Mouse (Mus musculus): Measurements from ENCODE around the gene 2900011O08Rik. TPM values are rescaled to one million over a fixed set of nuclear protein-coding genes. Genes with fewer than 3 reads are reported as not detected.

2900011O08Rik gene
- polyA plus RNA-seq, 1 experiment from 2014 or later: not detected

DNA sequence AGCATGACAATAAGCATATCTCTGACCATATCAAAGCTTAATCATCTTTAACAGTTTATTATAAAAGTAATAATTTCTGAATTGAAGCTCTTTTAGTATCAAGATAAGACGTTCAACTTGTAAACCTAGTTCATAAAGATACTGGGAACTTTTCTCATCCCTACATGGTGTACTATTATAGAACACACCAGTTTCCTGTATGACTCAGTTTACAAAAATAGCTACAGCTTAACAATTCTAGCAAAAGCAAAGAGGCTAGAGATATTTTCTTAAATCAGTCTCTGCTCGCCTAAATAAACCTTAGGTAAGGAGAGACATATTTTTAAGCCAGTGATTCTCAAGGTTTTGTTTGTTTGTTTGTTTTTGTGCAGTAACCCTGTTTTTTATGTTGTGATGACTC, 96.5 kb downstream of the 2900011O08Rik start:
- Histone ChIP-seq H3K9me3 (ENCODE audit: low read length) (no peaks in the 10 kb centered on the region), H3K4me2 (ENCODE audit: low read depth, low read length) (no peak overlapping the region), H3K9ac (replicated peaks) (no peak overlapping the region), H3K4me1 (ENCODE audit: insufficient read depth) (no peaks in the 10 kb centered on the region), H3K4me3 (ENCODE audit: low read depth, low read length) (no peak overlapping the region), H3K27ac (ENCODE audit: low read depth) (no peak overlapping the region), H3K36me3 (replicated peaks; ENCODE audit: insufficient read depth, low read length) (no peaks in the 10 kb centered on the region), H3K27me3 (ENCODE audit: insufficient read depth, low read length) (no peaks in the 10 kb centered on the region)
- WGBS (ENCODE audit: insufficient replicate concordance): 62% methylated on average over 2 of the region's 2 CpGs
- DNase-seq (no peak), ATAC-seq (no peak)
- TF ChIP-seq EP300 (IDR thresholded peaks at IDR 0.05; ENCODE audit: low read depth) (no peak), CTCF (IDR thresholded peaks at IDR 0.05; ENCODE audit: low read depth) (no peak)

DNA sequence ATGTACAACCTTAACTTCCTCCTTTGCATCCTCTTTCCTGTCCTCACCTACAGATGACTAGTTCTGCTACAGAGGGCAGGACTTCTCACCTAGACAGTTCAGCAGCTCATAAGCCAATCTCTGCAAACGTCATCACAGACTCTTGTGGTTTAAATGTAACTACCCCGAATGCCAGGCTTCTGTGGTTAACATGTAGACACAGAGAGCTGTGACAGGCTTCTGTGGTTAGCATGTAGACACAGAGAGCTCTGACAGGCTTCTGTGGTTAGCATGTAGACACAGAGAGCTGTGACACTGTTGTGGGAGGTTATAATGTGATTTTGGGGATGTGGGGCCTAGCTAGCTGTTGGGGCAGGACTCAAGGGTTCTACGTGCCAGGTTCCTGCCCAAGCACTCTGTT, 101.8 kb downstream of the 2900011O08Rik start:
- no peaks in the 10 kb centered on the region for H3K36me3 ChIP-seq (replicated peaks; ENCODE audit: insufficient read depth, low read length)
- no peak overlapping the region for H3K4me2 ChIP-seq (ENCODE audit: low read depth, low read length)
- no peaks in the 10 kb centered on the region for H3K4me1 ChIP-seq (ENCODE audit: insufficient read depth)
- WGBS (ENCODE audit: insufficient replicate concordance): 32% methylated on average over 3 of the region's 3 CpGs
- DNase-seq: no peak
- no peak overlapping the region for H3K9ac ChIP-seq (replicated peaks)
- no peak overlapping the region for H3K4me3 ChIP-seq (ENCODE audit: low read depth, low read length)
- no peaks in the 10 kb centered on the region for H3K27me3 ChIP-seq (ENCODE audit: insufficient read depth, low read length)
- no peak for TF ChIP-seq EP300 (IDR thresholded peaks at IDR 0.05; ENCODE audit: low read depth)
- no peak for TF ChIP-seq CTCF (IDR thresholded peaks at IDR 0.05; ENCODE audit: low read depth)
- no peak overlapping the region for H3K27ac ChIP-seq (ENCODE audit: low read depth)
- no peaks in the 10 kb centered on the region for H3K9me3 ChIP-seq (ENCODE audit: low read length)
- peak; percentile 7; the same call in 1 of the 2 replicates for ATAC-seq

DNA sequence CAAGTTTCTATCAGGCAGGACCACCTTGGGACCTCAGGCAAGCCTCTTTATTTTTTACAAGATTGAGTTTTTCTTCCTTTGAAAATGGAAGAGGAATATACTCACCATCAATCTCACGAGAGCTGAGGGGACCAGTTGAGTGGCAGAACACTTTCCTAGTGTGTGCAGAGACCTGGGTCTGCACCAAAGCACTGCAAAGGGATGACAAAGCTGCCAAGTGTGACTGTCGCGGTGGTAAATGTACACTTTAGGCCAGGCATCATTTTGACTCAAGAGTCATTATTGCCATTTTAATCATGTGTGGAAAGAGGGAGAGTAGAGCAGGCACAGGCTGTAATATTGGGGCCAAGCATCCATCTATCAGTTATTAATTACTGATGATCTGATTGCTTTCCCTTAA, 102.9 kb downstream of the 2900011O08Rik start:
- WGBS (ENCODE audit: insufficient replicate concordance): 72% methylated on average over 3 of the region's 3 CpGs
- DNase-seq: no peak
- Histone ChIP-seq H3K4me1 (ENCODE audit: insufficient read depth) (no peaks in the 10 kb centered on the region), H3K4me2 (ENCODE audit: low read depth, low read length) (no peak overlapping the region), H3K27me3 (ENCODE audit: insufficient read depth, low read length) (no peaks in the 10 kb centered on the region), H3K4me3 (ENCODE audit: low read depth, low read length) (no peak overlapping the region), H3K27ac (ENCODE audit: low read depth) (no peak overlapping the region), H3K36me3 (replicated peaks; ENCODE audit: insufficient read depth, low read length) (no peaks in the 10 kb centered on the region), H3K9ac (replicated peaks) (no peak overlapping the region), H3K9me3 (ENCODE audit: low read length) (no peaks in the 10 kb centered on the region)
- no peak for ATAC-seq
- TF ChIP-seq EP300 (IDR thresholded peaks at IDR 0.05; ENCODE audit: low read depth): no peak
- TF ChIP-seq CTCF (IDR thresholded peaks at IDR 0.05; ENCODE audit: low read depth): no peak

DNA sequence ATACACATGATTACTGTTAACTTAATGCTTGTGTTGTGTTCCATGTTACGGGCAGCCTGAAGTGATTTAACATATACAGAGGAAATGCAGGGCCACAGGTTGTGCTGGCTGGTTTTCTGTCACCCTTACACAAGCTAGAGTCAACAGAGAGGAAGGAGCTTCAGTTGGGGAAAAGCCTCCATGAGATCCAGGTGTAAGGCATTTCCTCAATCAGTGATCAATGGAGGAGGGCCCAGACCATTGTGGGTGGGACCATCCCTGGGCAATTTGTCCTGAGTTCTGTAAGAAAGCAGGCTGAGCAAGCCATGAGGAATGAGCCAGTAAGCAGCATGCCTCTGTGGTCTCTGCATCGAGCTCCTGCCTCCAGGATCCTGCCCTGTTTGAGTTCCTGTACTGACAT, 105.4 kb downstream of the 2900011O08Rik start:
- Histone ChIP-seq H3K36me3 (replicated peaks; ENCODE audit: insufficient read depth, low read length) (no peaks in the 10 kb centered on the region), H3K4me1 (ENCODE audit: insufficient read depth) (no peaks in the 10 kb centered on the region), H3K4me3 (ENCODE audit: low read depth, low read length) (no peak overlapping the region), H3K4me2 (ENCODE audit: low read depth, low read length) (no peak overlapping the region), H3K9me3 (ENCODE audit: low read length) (no peaks in the 10 kb centered on the region), H3K9ac (replicated peaks) (no peak overlapping the region), H3K27me3 (ENCODE audit: insufficient read depth, low read length) (no peaks in the 10 kb centered on the region), H3K27ac (ENCODE audit: low read depth) (no peak overlapping the region)
- TF ChIP-seq CTCF (IDR thresholded peaks at IDR 0.05; ENCODE audit: low read depth): no peak
- no peak for TF ChIP-seq EP300 (IDR thresholded peaks at IDR 0.05; ENCODE audit: low read depth)
- WGBS (ENCODE audit: insufficient replicate concordance): 64% methylated on average over 2 of the region's 2 CpGs
- ATAC-seq (no peak), DNase-seq (no peak)

DNA sequence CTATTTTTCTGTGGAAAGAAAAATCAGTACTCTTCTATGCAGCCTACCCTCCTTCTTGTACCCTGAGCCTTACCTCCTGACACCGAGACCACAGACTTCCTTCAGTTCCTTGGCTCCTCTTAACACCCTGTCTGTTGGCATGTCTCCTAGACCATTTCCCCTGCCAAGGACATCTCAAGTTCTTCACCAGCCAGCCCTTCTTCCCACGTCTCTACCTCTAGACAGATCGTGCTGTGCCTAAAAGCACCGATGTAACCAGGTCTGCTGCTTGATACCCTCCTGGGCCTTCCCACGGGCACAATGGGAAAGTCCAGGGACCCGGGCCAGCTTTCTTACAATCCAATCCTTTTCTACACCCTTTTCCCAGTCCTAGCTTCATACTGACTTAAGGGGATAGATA, 119.5 kb downstream of the 2900011O08Rik start:
- no peaks in the 10 kb centered on the region for H3K4me1 ChIP-seq (ENCODE audit: insufficient read depth)
- H3K36me3 ChIP-seq (replicated peaks; ENCODE audit: insufficient read depth, low read length): peaks cover 20% of the 10 kb centered on the region
- no peaks in the 10 kb centered on the region for H3K27me3 ChIP-seq (ENCODE audit: insufficient read depth, low read length)
- no peak overlapping the region for H3K9ac ChIP-seq (replicated peaks)
- TF ChIP-seq EP300 (IDR thresholded peaks at IDR 0.05; ENCODE audit: low read depth) (no peak), CTCF (IDR thresholded peaks at IDR 0.05; ENCODE audit: low read depth) (no peak)
- H3K9me3 ChIP-seq (ENCODE audit: low read length): no peaks in the 10 kb centered on the region
- H3K4me3 ChIP-seq (ENCODE audit: low read depth, low read length): no peak overlapping the region
- DNase-seq (no peak), ATAC-seq (no peak)
- no peak overlapping the region for H3K4me2 ChIP-seq (ENCODE audit: low read depth, low read length)
- no peak overlapping the region for H3K27ac ChIP-seq (ENCODE audit: low read depth)
- 78% methylated on average over 6 of the region's 6 CpGs for WGBS (ENCODE audit: insufficient replicate concordance)

DNA sequence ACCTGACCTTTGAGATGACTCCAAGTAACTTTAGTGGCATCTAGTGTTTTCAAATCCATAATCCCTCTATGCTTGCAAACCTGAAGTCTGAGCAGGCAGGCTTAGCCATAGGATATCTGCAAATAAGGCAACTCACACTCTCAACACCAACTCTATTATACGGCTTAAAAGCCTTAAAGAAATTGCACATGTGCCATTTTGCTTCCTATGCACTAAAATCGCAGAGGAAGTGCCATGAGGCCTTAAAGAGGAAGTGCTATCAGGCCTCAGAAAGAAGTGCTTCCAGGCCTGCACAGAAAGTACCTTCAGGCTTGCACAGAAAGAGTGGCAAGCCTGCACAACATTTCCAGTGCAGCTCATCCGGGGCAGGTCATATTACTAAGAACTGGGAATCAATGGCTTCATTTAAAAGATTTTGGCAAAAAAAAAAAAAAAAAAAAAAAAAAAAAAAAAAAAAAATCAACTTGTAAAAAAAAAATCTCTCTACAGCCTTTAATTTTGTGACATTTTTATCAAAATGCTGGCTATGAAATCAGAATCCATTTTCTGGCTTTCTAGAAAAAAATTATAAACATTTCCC, 123.3 kb downstream of the 2900011O08Rik start:
- Histone ChIP-seq H3K9me3 (ENCODE audit: low read length) (no peaks in the 10 kb centered on the region), H3K36me3 (replicated peaks; ENCODE audit: insufficient read depth, low read length) (peaks cover 52% of the 10 kb centered on the region), H3K27ac (ENCODE audit: low read depth) (no peak overlapping the region), H3K4me2 (ENCODE audit: low read depth, low read length) (no peak overlapping the region), H3K4me3 (ENCODE audit: low read depth, low read length) (no peak overlapping the region), H3K27me3 (ENCODE audit: insufficient read depth, low read length) (no peaks in the 10 kb centered on the region), H3K9ac (replicated peaks) (no peak overlapping the region), H3K4me1 (ENCODE audit: insufficient read depth) (no peaks in the 10 kb centered on the region)
- DNase-seq (no peak), ATAC-seq (no peak)
- 37% methylated on average over 3 of the region's 3 CpGs for WGBS (ENCODE audit: insufficient replicate concordance)
- TF ChIP-seq CTCF (IDR thresholded peaks at IDR 0.05; ENCODE audit: low read depth) (no peak), EP300 (IDR thresholded peaks at IDR 0.05; ENCODE audit: low read depth) (no peak)

DNA sequence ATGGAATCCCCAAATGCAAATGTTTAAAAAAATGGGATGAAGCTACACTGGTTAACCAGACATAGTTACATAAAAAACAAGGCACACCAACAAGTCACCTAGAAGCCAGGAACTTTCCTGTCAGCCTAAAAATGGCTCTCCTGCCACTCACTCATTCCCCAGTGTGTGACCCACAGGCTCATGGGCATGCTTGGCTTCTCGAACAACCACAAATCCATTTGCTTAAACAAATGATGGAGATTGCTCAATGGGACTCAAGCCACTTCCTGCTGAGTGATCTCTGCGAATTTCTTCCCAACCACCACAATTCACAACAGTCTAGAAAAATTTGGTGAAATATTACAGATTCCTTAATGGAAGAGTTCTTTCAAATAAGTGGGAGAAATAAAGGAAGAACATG, 124.5 kb downstream of the 2900011O08Rik start:
- no peak overlapping the region for H3K9ac ChIP-seq (replicated peaks)
- H3K4me3 ChIP-seq (ENCODE audit: low read depth, low read length): no peak overlapping the region
- H3K36me3 ChIP-seq (replicated peaks; ENCODE audit: insufficient read depth, low read length): peaks cover 60% of the 10 kb centered on the region
- no peaks in the 10 kb centered on the region for H3K9me3 ChIP-seq (ENCODE audit: low read length)
- no peak overlapping the region for H3K27ac ChIP-seq (ENCODE audit: low read depth)
- WGBS (ENCODE audit: insufficient replicate concordance): 32% methylated on average over 2 of the region's 2 CpGs
- H3K27me3 ChIP-seq (ENCODE audit: insufficient read depth, low read length): no peaks in the 10 kb centered on the region
- DNase-seq: no peak
- H3K4me1 ChIP-seq (ENCODE audit: insufficient read depth): no peaks in the 10 kb centered on the region
- no peak overlapping the region for H3K4me2 ChIP-seq (ENCODE audit: low read depth, low read length)
- ATAC-seq: no peak
- no peak for TF ChIP-seq EP300 (IDR thresholded peaks at IDR 0.05; ENCODE audit: low read depth)
